Mouse (Mus musculus) c-Kit-positive CD71-positive TER-119-positive erythroid progenitor cells, embryonic 14.5 days (primary cell): ENCODE measurements around the gene Ntf5.
"Not testable (repeated sequence)": the region's sequence is repeated elsewhere in the genome, so short reads cannot be mapped to it uniquely, and the experiment has no call there.

Experiments used
- DNase-seq: peaks from one replicate; pipeline ENCODE4 v3.0.0-alpha.2; 2013; ENCODE audit warnings: low spot score

Ntf5 gene

GRCm38 (mm10) chr7:45413113-45413863, at the start of gene Ntf5:
TSS of gene Ntf5 (plus strand) at chr7:45413695.
- DNase-seq, result no peak

GRCm38 (mm10) chr7:45363983-45364382, 49.5 kb upstream of the Ntf5 start:
- DNase-seq, result no peak

- no peak for DNase-seq
These were observed 47.5 kb upstream of the Ntf5 start for GRCm38 (mm10) chr7:45365742-45366651.

- DNase-seq, result no peak
These were observed 46.9 kb upstream of the Ntf5 start, which contains the start of gene Ppfia3 for GRCm38 (mm10) chr7:45366652-45367019. TSS of gene Ppfia3 (minus strand) at chr7:45367019.

GRCm38 (mm10) chr7:45367020-45367880, 46.2 kb upstream of the Ntf5 start:
- DNase-seq, result peak; percentile 89

GRCm38 (mm10) chr7:45368178-45368577, 45.3 kb upstream of the Ntf5 start:
- no peak for DNase-seq

- DNase-seq, result no peak
These were observed 44.3 kb upstream of the Ntf5 start for GRCm38 (mm10) chr7:45369022-45369745.

- DNase-seq, result no peak
These were observed 43.5 kb upstream of the Ntf5 start for GRCm38 (mm10) chr7:45369836-45370474.

GRCm38 (mm10) chr7:45370475-45371311, 42.8 kb upstream of the Ntf5 start, which contains the start of gene Lin7b:
TSS of gene Lin7b (minus strand) at chr7:45370583.
- peak; percentile 82 for DNase-seq

- no peak for DNase-seq
These were observed 41.1 kb upstream of the Ntf5 start for GRCm38 (mm10) chr7:45372371-45372770.

GRCm38 (mm10) chr7:45374620-45375019, 38.9 kb upstream of the Ntf5 start:
- no peak for DNase-seq

GRCm38 (mm10) chr7:45376057-45376456, 37.4 kb upstream of the Ntf5 start:
- no peak for DNase-seq

GRCm38 (mm10) chr7:45386077-45386476, 27.4 kb upstream of the Ntf5 start:
- no peak for DNase-seq

GRCm38 (mm10) chr7:45395129-45395541, 18.4 kb upstream of the Ntf5 start:
- DNase-seq, result no peak

- peak; percentile 100 for DNase-seq
These were observed 17.7 kb upstream of the Ntf5 start, which contains the start of gene Snrnp70 for GRCm38 (mm10) chr7:45395578-45396336. TSS of gene Snrnp70 (minus strand) at chr7:45395742.

GRCm38 (mm10) chr7:45396337-45396775, 17.1 kb upstream of the Ntf5 start:
- not testable (repeated sequence) for DNase-seq

GRCm38 (mm10) chr7:45396787-45397186, 16.7 kb upstream of the Ntf5 start:
- DNase-seq, result no peak

GRCm38 (mm10) chr7:45401521-45402085, 11.9 kb upstream of the Ntf5 start:
- DNase-seq, result no peak
